Mouse (Mus musculus) intestine, postnatal 0 days (tissue): Measurements from ENCODE around the gene Hist1h2bh. TPM values are rescaled to one million over a fixed set of nuclear protein-coding genes. Genes with fewer than 3 reads are reported as not detected.
"Not testable (repeated sequence)": the region's sequence is repeated elsewhere in the genome, so short reads cannot be mapped to it uniquely, and the experiment has no call there.

Source experiments
- ATAC-seq: fragments of 200-750 bp; cut with Nextera tagmentation; 2 replicates; pipeline ENCODE4 v1.8.0; 2017; ENCODE audit warnings: mild to moderate bottlenecking, moderate TSS enrichment, moderate library complexity
- H3K27ac ChIP-seq: fragments of 300-500 bp; sonication (generic); 2 replicates; pipeline ENCODE4 v1.5.1; 2014; ENCODE audit warnings: mild to moderate bottlenecking, low read depth, low read length, moderate library complexity
- H3K27me3 ChIP-seq: fragments of 300-500 bp; sonication (generic); replicated peaks from 2 replicates; pipeline ENCODE4 v1.6.1; 2014; ENCODE audit warnings: low read length, mixed read lengths; ENCODE audit not compliant: control insufficient read depth, insufficient read depth
- H3K36me3 ChIP-seq: fragments of 300-500 bp; sonication (generic); 2 replicates; pipeline ENCODE4 v1.6.1; 2014; ENCODE audit warnings: mild to moderate bottlenecking, moderate library complexity; ENCODE audit not compliant: control insufficient read depth, insufficient read depth
- H3K4me1 ChIP-seq: fragments of 300-500 bp; sonication (generic); replicated peaks from 2 replicates; pipeline ENCODE4 v1.6.1; 2014; ENCODE audit warnings: antibody characterized with exemption, low read length, mixed read lengths; ENCODE audit not compliant: control insufficient read depth, insufficient read depth
- H3K4me2 ChIP-seq: fragments of 300-500 bp; sonication (generic); replicated peaks from 2 replicates; pipeline ENCODE4 v1.6.1; 2014; ENCODE audit warnings: low read depth, mild to moderate bottlenecking, moderate library complexity
- H3K4me3 ChIP-seq: fragments of 300-500 bp; sonication (generic); 2 replicates; pipeline ENCODE4 v1.5.1; 2014; ENCODE audit warnings: low read depth, low read length
- H3K9ac ChIP-seq: fragments of 300-500 bp; sonication (generic); 2 replicates; pipeline ENCODE4 v1.6.1; 2014; ENCODE audit warnings: mild to moderate bottlenecking, low read depth, low read length
- H3K9me3 ChIP-seq: fragments of 300-500 bp; sonication (generic); 2 replicates; pipeline ENCODE4 v1.6.1; 2016; ENCODE audit warnings: mixed run types; ENCODE audit not compliant: control insufficient read depth
- CTCF ChIP-seq: sonication (generic); IDR thresholded peaks from 2 replicates; pipeline ENCODE4 v1.5.1; 2016; ENCODE audit warnings: low read depth, mild to moderate bottlenecking, control low read depth, antibody characterized with exemption, moderate library complexity
- WGBS: fragments of 180-500 bp; shearing (Covaris S2); extraction: QIAGEN DNeasy Blood & Tissue Kit; methylation state at CpG from one replicate; pipeline ENCODE4 v1.1.7; 2014; 5-methylcytosine and 5-hydroxymethylcytosine counted together
- polyA plus RNA-seq: library from polyadenylated mRNA; unstranded; fragments of >200 nt; fragmentation: Nextera tagmentation; extraction: Ambion mirVana; gene quantifications from 2 replicates; pipeline ENCODE4 v1.2.1, GENCODE M21; 2015

The Hist1h2bh gene
- 0.18 and 0.23 TPM in 2 replicates for polyA plus RNA-seq

- peak within 1 kb of the TSS; percentile 78 for H3K4me2 ChIP-seq
- not testable (repeated sequence) for H3K9me3 ChIP-seq, H3K27me3 ChIP-seq, H3K4me1 ChIP-seq, H3K36me3 ChIP-seq
- peak within 1 kb of the TSS; percentile 66 for H3K27ac ChIP-seq
- H3K9ac ChIP-seq = peak within 1 kb of the TSS; percentile 40
- WGBS = under 1% methylated on average over 34 of the region's 42 CpGs
- peak within 1 kb of the TSS; percentile 36 for H3K4me3 ChIP-seq
- ATAC-seq = peak; percentile 89
Measured at GRCm38 (mm10) chr13:23542999-23543607, at the start of gene Hist1h2bh. Gene Hist1h2bh, minus strand, starts transcription at chr13:23543392.

- WGBS = 78% methylated on average over 7 of the region's 7 CpGs
- H3K27ac ChIP-seq = peak overlapping the region; percentile 71
- H3K4me3 ChIP-seq = no peak overlapping the region
- no peaks in the 10 kb centered on the region for H3K27me3 ChIP-seq
- H3K9me3 ChIP-seq = no peaks in the 10 kb centered on the region
- ATAC-seq = no peak
- no peak overlapping the region for H3K9ac ChIP-seq
- no peak overlapping the region for H3K4me2 ChIP-seq
- TF ChIP-seq CTCF = no peak
- H3K4me1 ChIP-seq = 0 out of 2 replicates have a peak, but pooled peaks cover 10% of the 10 kb centered on the region
- H3K36me3 ChIP-seq = no peaks in the 10 kb centered on the region
Measured at GRCm38 (mm10) chr13:23592614-23593013, 49.4 kb upstream of the Hist1h2bh start.

- not testable (repeated sequence) for H3K27me3 ChIP-seq, H3K4me2 ChIP-seq, H3K27ac ChIP-seq, H3K9me3 ChIP-seq, H3K36me3 ChIP-seq, ATAC-seq, H3K9ac ChIP-seq, H3K4me3 ChIP-seq, H3K4me1 ChIP-seq
- WGBS = 81% methylated on average over 7 of the region's 7 CpGs
Measured at GRCm38 (mm10) chr13:23591886-23592285, 48.7 kb upstream of the Hist1h2bh start.

- Histone ChIP-seq H3K4me1 (0 out of 2 replicates have a peak, but pooled peaks cover 10% of the 10 kb centered on the region), H3K4me2 (no peak overlapping the region), H3K27me3 (no peaks in the 10 kb centered on the region), H3K4me3 (no peak overlapping the region), H3K36me3 (no peaks in the 10 kb centered on the region), H3K9ac (no peak overlapping the region), H3K27ac (no peak overlapping the region), H3K9me3 (no peaks in the 10 kb centered on the region)
- WGBS = 94% methylated on average over 7 of the region's 7 CpGs
- TF ChIP-seq CTCF = no peak
- ATAC-seq = no peak
Measured at GRCm38 (mm10) chr13:23591206-23591605, 48.0 kb upstream of the Hist1h2bh start.

- no peak for ATAC-seq
- TF ChIP-seq CTCF = no peak
- WGBS = 3% methylated on average over 1 of the region's 1 CpGs
- Histone ChIP-seq H3K36me3 (no peaks in the 10 kb centered on the region), H3K9ac (peak overlapping the region; percentile 38; the same call in 1 of the 2 replicates), H3K4me1 (no peaks in the 10 kb centered on the region), H3K4me2 (peak overlapping the region; percentile 85), H3K27ac (peak overlapping the region; percentile 76), H3K4me3 (peak overlapping the region; percentile 54), H3K9me3 (no peaks in the 10 kb centered on the region), H3K27me3 (no peaks in the 10 kb centered on the region)
Measured at GRCm38 (mm10) chr13:23586940-23587225, 43.7 kb upstream of the Hist1h2bh start.

- ATAC-seq = no peak
- peak overlapping the region; percentile 54 for H3K4me3 ChIP-seq
- no peaks in the 10 kb centered on the region for H3K36me3 ChIP-seq
- H3K4me2 ChIP-seq = peak overlapping the region; percentile 85
- no peaks in the 10 kb centered on the region for H3K4me1 ChIP-seq
- 1% methylated on average over 22 of the region's 22 CpGs for WGBS
- no peaks in the 10 kb centered on the region for H3K9me3 ChIP-seq
- H3K27ac ChIP-seq = peak overlapping the region; percentile 76
- no peaks in the 10 kb centered on the region for H3K27me3 ChIP-seq
- no peak for TF ChIP-seq CTCF
- peak overlapping the region; percentile 38; the same call in 1 of the 2 replicates for H3K9ac ChIP-seq
Measured at GRCm38 (mm10) chr13:23586099-23586939, 43.1 kb upstream of the Hist1h2bh start.

GRCm38 (mm10) chr13:23585442-23586098 is 42.4 kb upstream of the Hist1h2bh start:
- H3K9me3 ChIP-seq, H3K4me1 ChIP-seq, H3K27me3 ChIP-seq, H3K36me3 ChIP-seq: not testable (repeated sequence)
- peak overlapping the region; percentile 95 for H3K27ac ChIP-seq
- WGBS = 0% methylated on average over 24 of the region's 36 CpGs
- H3K9ac ChIP-seq = peak overlapping the region; percentile 61
- H3K4me3 ChIP-seq = peak overlapping the region; percentile 54
- peak overlapping the region; percentile 85 for H3K4me2 ChIP-seq
- ATAC-seq = peak; percentile 82
